Mouse (Mus musculus) stomach, embryonic 15.5 days (tissue): ENCODE results near the gene Mast4. TPM values are rescaled to one million over a fixed set of nuclear protein-coding genes. Genes with fewer than 3 reads are reported as not detected.

ENCODE experiments used
- ATAC-seq: fragments of 200-750 bp; cut with Nextera tagmentation; 2 replicates; pipeline ENCODE4 v1.8.0; 2017; ENCODE audit warnings: low read depth, moderate number of reproducible peaks, moderate TSS enrichment; ENCODE audit not compliant: insufficient read depth, low FRiP score
- H3K27ac ChIP-seq: fragments of 300-500 bp; sonication (generic); 2 replicates; pipeline ENCODE4 v1.5.1; 2015; ENCODE audit warnings: mild to moderate bottlenecking, inconsistent platforms
- H3K27me3 ChIP-seq: fragments of 300-500 bp; sonication (generic); replicated peaks from 2 replicates; pipeline ENCODE4 v1.6.1; 2015; ENCODE audit warnings: inconsistent platforms
- H3K36me3 ChIP-seq: fragments of 300-500 bp; sonication (generic); 2 replicates; pipeline ENCODE4 v1.6.1; 2015; ENCODE audit warnings: inconsistent platforms
- H3K4me1 ChIP-seq: fragments of 300-500 bp; sonication (generic); 2 replicates; pipeline ENCODE4 v1.6.1; 2015; ENCODE audit warnings: inconsistent platforms
- H3K4me2 ChIP-seq: fragments of 300-500 bp; sonication (generic); 2 replicates; pipeline ENCODE4 v1.6.1; 2015; ENCODE audit warnings: mild to moderate bottlenecking, inconsistent platforms
- H3K4me3 ChIP-seq: fragments of 300-500 bp; sonication (generic); replicated peaks from 2 replicates; pipeline ENCODE4 v1.5.1; 2015; ENCODE audit warnings: inconsistent platforms
- H3K9ac ChIP-seq: fragments of 300-500 bp; sonication (generic); 2 replicates; pipeline ENCODE4 v1.6.1; 2015; ENCODE audit warnings: inconsistent platforms
- H3K9me3 ChIP-seq: fragments of 300-500 bp; sonication (generic); 2 replicates; pipeline ENCODE4 v1.6.1; 2016; ENCODE audit warnings: inconsistent platforms
- WGBS: fragments of 180-500 bp; shearing (Covaris S2); methylation state at CpG from one replicate; pipeline ENCODE4 v1.1.7; 2015; 5-methylcytosine and 5-hydroxymethylcytosine counted together
- polyA plus RNA-seq: library from polyadenylated mRNA; unstranded; fragments of >200 nt; fragmentation: Nextera tagmentation; extraction: Ambion mirVana; gene quantifications from 2 replicates; pipeline ENCODE4 v1.2.1, GENCODE M21; 2015

Mast4 gene
- polyA plus RNA-seq, 1 experiment from 2014 or later: 29.5 TPM

GRCm38 (mm10) chr13:103128729-103129128 lies 205.6 kb downstream of the Mast4 start:
- no peaks in the 10 kb centered on the region for H3K36me3 ChIP-seq
- no peaks in the 10 kb centered on the region for H3K4me1 ChIP-seq
- WGBS: 50% methylated on average over 7 of the region's 7 CpGs
- no peaks in the 10 kb centered on the region for H3K9me3 ChIP-seq
- H3K4me3 ChIP-seq: no peak overlapping the region
- H3K27me3 ChIP-seq: no peaks in the 10 kb centered on the region
- H3K4me2 ChIP-seq: no peak overlapping the region
- no peak overlapping the region for H3K27ac ChIP-seq
- ATAC-seq: no peak
- no peak overlapping the region for H3K9ac ChIP-seq

- no peaks in the 10 kb centered on the region for H3K9me3 ChIP-seq
- H3K27ac ChIP-seq: no peak overlapping the region
- H3K4me2 ChIP-seq: no peak overlapping the region
- H3K27me3 ChIP-seq: no peaks in the 10 kb centered on the region
- no peaks in the 10 kb centered on the region for H3K36me3 ChIP-seq
- ATAC-seq: no peak
- no peak overlapping the region for H3K9ac ChIP-seq
- no peaks in the 10 kb centered on the region for H3K4me1 ChIP-seq
- WGBS: 75% methylated on average over 5 of the region's 5 CpGs
- H3K4me3 ChIP-seq: no peak overlapping the region
Measured at GRCm38 (mm10) chr13:103127594-103127993, 206.7 kb downstream of the Mast4 start.

GRCm38 (mm10) chr13:103123716-103124115 lies 210.6 kb downstream of the Mast4 start:
- H3K9ac ChIP-seq: no peak overlapping the region
- H3K27me3 ChIP-seq: no peaks in the 10 kb centered on the region
- 88% methylated on average over 9 of the region's 9 CpGs for WGBS
- no peak for ATAC-seq
- no peak overlapping the region for H3K27ac ChIP-seq
- no peaks in the 10 kb centered on the region for H3K9me3 ChIP-seq
- no peak overlapping the region for H3K4me2 ChIP-seq
- no peak overlapping the region for H3K4me3 ChIP-seq
- H3K36me3 ChIP-seq: no peaks in the 10 kb centered on the region
- no peaks in the 10 kb centered on the region for H3K4me1 ChIP-seq

- no peaks in the 10 kb centered on the region for H3K9me3 ChIP-seq
- 41% methylated on average over 22 of the region's 22 CpGs for WGBS
- no peaks in the 10 kb centered on the region for H3K4me1 ChIP-seq
- H3K9ac ChIP-seq: no peak overlapping the region
- no peak for ATAC-seq
- no peaks in the 10 kb centered on the region for H3K27me3 ChIP-seq
- no peak overlapping the region for H3K4me3 ChIP-seq
- no peak overlapping the region for H3K27ac ChIP-seq
- H3K36me3 ChIP-seq: no peaks in the 10 kb centered on the region
- no peak overlapping the region for H3K4me2 ChIP-seq
Measured at GRCm38 (mm10) chr13:103121796-103122792, 212.2 kb downstream of the Mast4 start.

GRCm38 (mm10) chr13:103120669-103121131 lies 213.6 kb downstream of the Mast4 start:
- no peaks in the 10 kb centered on the region for H3K36me3 ChIP-seq
- H3K4me1 ChIP-seq: no peaks in the 10 kb centered on the region
- no peaks in the 10 kb centered on the region for H3K27me3 ChIP-seq
- no peak overlapping the region for H3K27ac ChIP-seq
- H3K4me2 ChIP-seq: peak overlapping the region; percentile 26; the same call in 1 of the 2 replicates
- no peak overlapping the region for H3K4me3 ChIP-seq
- H3K9me3 ChIP-seq: no peaks in the 10 kb centered on the region
- 23% methylated on average over 7 of the region's 7 CpGs for WGBS
- H3K9ac ChIP-seq: no peak overlapping the region
- no peak for ATAC-seq

- no peak for ATAC-seq
- Histone ChIP-seq H3K4me1 (no peaks in the 10 kb centered on the region), H3K36me3 (no peaks in the 10 kb centered on the region), H3K9me3 (no peaks in the 10 kb centered on the region), H3K27ac (no peak overlapping the region), H3K9ac (no peak overlapping the region), H3K4me2 (no peak overlapping the region), H3K27me3 (no peaks in the 10 kb centered on the region), H3K4me3 (no peak overlapping the region)
- 90% methylated on average over 9 of the region's 9 CpGs for WGBS
Measured at GRCm38 (mm10) chr13:103119728-103120127, 214.6 kb downstream of the Mast4 start.

GRCm38 (mm10) chr13:103115116-103115515 lies 219.2 kb downstream of the Mast4 start:
- Histone ChIP-seq H3K4me3 (no peak overlapping the region), H3K9ac (no peak overlapping the region), H3K9me3 (no peaks in the 10 kb centered on the region), H3K4me2 (no peak overlapping the region), H3K27ac (no peak overlapping the region), H3K36me3 (no peaks in the 10 kb centered on the region), H3K27me3 (no peaks in the 10 kb centered on the region), H3K4me1 (peaks cover 12% of the 10 kb centered on the region; the same call in 1 of the 2 replicates)
- WGBS: 87% methylated on average over 4 of the region's 4 CpGs
- ATAC-seq: no peak

- H3K9ac ChIP-seq: no peak overlapping the region
- no peak for ATAC-seq
- no peak overlapping the region for H3K4me2 ChIP-seq
- H3K4me1 ChIP-seq: peaks cover 12% of the 10 kb centered on the region; the same call in 1 of the 2 replicates
- no peaks in the 10 kb centered on the region for H3K36me3 ChIP-seq
- no peak overlapping the region for H3K4me3 ChIP-seq
- H3K27me3 ChIP-seq: no peaks in the 10 kb centered on the region
- WGBS: 47% methylated on average over 5 of the region's 5 CpGs
- no peaks in the 10 kb centered on the region for H3K9me3 ChIP-seq
- H3K27ac ChIP-seq: no peak overlapping the region
Measured at GRCm38 (mm10) chr13:103114274-103114673, 220.0 kb downstream of the Mast4 start.

GRCm38 (mm10) chr13:103109872-103110271 lies 224.4 kb downstream of the Mast4 start:
- ATAC-seq: peak; percentile 59; the same call in 1 of the 2 replicates
- no peak overlapping the region for H3K4me2 ChIP-seq
- no peak overlapping the region for H3K27ac ChIP-seq
- no peaks in the 10 kb centered on the region for H3K36me3 ChIP-seq
- 25% methylated on average over 10 of the region's 10 CpGs for WGBS
- H3K4me1 ChIP-seq: peaks cover 12% of the 10 kb centered on the region; the same call in 1 of the 2 replicates
- H3K9me3 ChIP-seq: no peaks in the 10 kb centered on the region
- H3K4me3 ChIP-seq: no peak overlapping the region
- no peak overlapping the region for H3K9ac ChIP-seq
- no peaks in the 10 kb centered on the region for H3K27me3 ChIP-seq

GRCm38 (mm10) chr13:103107362-103107761 lies 226.9 kb downstream of the Mast4 start:
- 86% methylated on average over 5 of the region's 5 CpGs for WGBS
- ATAC-seq: no peak

GRCm38 (mm10) chr13:103102598-103102997 lies 231.7 kb downstream of the Mast4 start:
- Histone ChIP-seq H3K4me3 (no peak overlapping the region), H3K27ac (no peak overlapping the region), H3K9ac (no peak overlapping the region), H3K36me3 (no peaks in the 10 kb centered on the region), H3K27me3 (no peaks in the 10 kb centered on the region), H3K4me1 (peaks cover 5% of the 10 kb centered on the region; the same call in 1 of the 2 replicates), H3K9me3 (no peaks in the 10 kb centered on the region), H3K4me2 (no peak overlapping the region)
- ATAC-seq: peak; percentile 47; the same call in 1 of the 2 replicates
- 64% methylated on average over 6 of the region's 6 CpGs for WGBS

More at GRCm38 (mm10) chr13:103107362-103107761, 226.9 kb downstream of the Mast4 start:
- Histone ChIP-seq H3K4me1 (peaks cover 16% of the 10 kb centered on the region), H3K9ac (no peak overlapping the region), H3K9me3 (no peaks in the 10 kb centered on the region), H3K27me3 (no peaks in the 10 kb centered on the region), H3K4me2 (no peak overlapping the region), H3K27ac (no peak overlapping the region), H3K36me3 (no peaks in the 10 kb centered on the region), H3K4me3 (no peak overlapping the region)
